Mouse (Mus musculus): ENCODE data around the gene Dab2ip.

DNA sequence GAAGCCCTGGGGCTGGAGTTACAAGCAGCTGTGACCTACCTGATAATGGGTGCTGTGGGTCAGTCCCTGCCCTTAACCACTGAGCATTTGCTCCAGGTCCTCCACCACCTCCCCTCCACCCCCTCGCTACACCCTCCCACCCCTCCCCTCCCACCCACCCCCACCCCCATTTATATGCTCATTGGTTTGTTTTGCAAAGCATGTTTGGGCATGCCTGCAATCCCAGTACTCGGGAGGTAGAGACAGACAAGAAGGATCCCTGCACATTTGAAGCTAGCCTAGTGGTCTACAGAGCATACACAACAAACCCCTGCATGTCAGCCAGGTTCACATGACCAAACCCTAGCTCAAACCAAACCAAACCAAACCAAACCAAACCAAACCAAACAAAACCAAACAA lies 178.0 kb downstream of the Dab2ip start:
- TF ChIP-seq CTCF (conservative IDR thresholded peaks at IDR 0.05 in 1 of 2, IDR thresholded peaks at IDR 0.05 in 1 of 2; ENCODE audit: low read depth in 2 of 2, low read length in 2 of 2) (no peak), POLR2A (IDR thresholded peaks at IDR 0.05; ENCODE audit: low read depth, low read length) (no peak), MEF2A (IDR thresholded peaks at IDR 0.05; ENCODE audit: borderline replicate concordance, low read depth, low read length) (no peak), NRF1 (IDR thresholded peaks at IDR 0.05; ENCODE audit: low read depth, low read length) (no peak), UBTF (IDR thresholded peaks at IDR 0.05; ENCODE audit: low read depth, low read length) (no peak), USF2 (conservative IDR thresholded peaks at IDR 0.05; ENCODE audit: low read depth, low read length) (no peak), MYC (IDR thresholded peaks at IDR 0.05; ENCODE audit: low read depth, low read length) (no peak), E2F4 (IDR thresholded peaks at IDR 0.05; ENCODE audit: insufficient replicate concordance, low read depth, low read length) (no peak), ZNF384 (IDR thresholded peaks at IDR 0.05; ENCODE audit: low read depth, low read length) (no peak), ZKSCAN1 (IDR thresholded peaks at IDR 0.05; ENCODE audit: borderline replicate concordance, low read depth, low read length) (no peak), TCF12 (IDR thresholded peaks at IDR 0.05; ENCODE audit: low read depth, low read length) (no peak)
